ENCODE assay signal across 23 mouse cellular contexts in genomic region chr19:9928089-9928488, GRCm38 (mm10).
"Had no signal": no experiment of that assay in that cellular context is flagged by ENCODE, and none has a peak within 500 bp of the region (broad histone marks: within the 10 kb centered on the region; RNA-seq: fewer than 3 reads in every experiment).

No protein-coding gene starts in this region.

- H3K27me3 ChIP-seq: heart, embryonic 12.5 days; hindbrain, embryonic 13.5 days; hindbrain, embryonic 15.5 days; kidney, embryonic 15.5 days; limb, embryonic 13.5 days; limb, embryonic 15.5 days had no signal

- DNase-seq: gastrocnemius, postnatal 14 days; gastrocnemius, postnatal 36 days; heart, adult 18-20 months; heart, postnatal 10 days; kidney, adult 11 months; kidney, adult 2 months; kidney, adult 9 months; kidney, postnatal 14 days; kidney, postnatal 36 days; layer of hippocampus, postnatal 36 days; left cerebral cortex, postnatal 4 days had no signal

- ATAC-seq: hindbrain, postnatal 0 days; intestine, embryonic 16.5 days; liver, embryonic 12.5 days had no signal

- H3K4me3 ChIP-seq: heart, embryonic 10.5 days; heart, embryonic 12.5 days; hindbrain, embryonic 13.5 days; hindbrain, embryonic 15.5 days; kidney, embryonic 15.5 days; limb, embryonic 13.5 days; limb, embryonic 15.5 days; liver, embryonic 12.5 days had no signal

- H3K36me3 ChIP-seq: heart, embryonic 10.5 days; heart, embryonic 12.5 days; hindbrain, embryonic 13.5 days; hindbrain, embryonic 15.5 days; kidney, embryonic 15.5 days; limb, embryonic 13.5 days; limb, embryonic 15.5 days; liver, embryonic 12.5 days had no signal

- H3K9ac ChIP-seq: heart, embryonic 12.5 days; hindbrain, embryonic 13.5 days; hindbrain, embryonic 15.5 days; kidney, embryonic 15.5 days; limb, embryonic 13.5 days; limb, embryonic 15.5 days; liver, embryonic 12.5 days; liver, embryonic 14.5 days had no signal

- H3K27ac ChIP-seq: heart, embryonic 10.5 days; hindbrain, embryonic 13.5 days; hindbrain, embryonic 15.5 days; hindbrain, postnatal 0 days; kidney, embryonic 15.5 days; kidney, postnatal 0 days; limb, embryonic 13.5 days; limb, embryonic 15.5 days; liver, embryonic 12.5 days; liver, embryonic 14.5 days had no signal

- H3K9me3 ChIP-seq: heart, embryonic 10.5 days; heart, embryonic 12.5 days; hindbrain, embryonic 13.5 days; hindbrain, embryonic 15.5 days; kidney, embryonic 15.5 days; limb, embryonic 13.5 days; limb, embryonic 15.5 days; liver, embryonic 12.5 days had no signal

- H3K4me2 ChIP-seq: heart, embryonic 12.5 days; hindbrain, embryonic 13.5 days; hindbrain, embryonic 15.5 days; kidney, embryonic 15.5 days; limb, embryonic 13.5 days; limb, embryonic 15.5 days; liver, embryonic 12.5 days had no signal

- H3K4me1 ChIP-seq: limb, embryonic 15.5 days had no signal
